Mouse (Mus musculus) testis, adult 2 months (tissue): ENCODE measurements around the gene Dusp16.

Source experiments
- CTCF ChIP-seq: fragments of 200-500 bp; IDR thresholded peaks from 2 replicates; pipeline ENCODE4 v1.5.1; 2012; ENCODE audit warnings: low read depth, mild to moderate bottlenecking, inconsistent platforms, low read length, moderate library complexity; ENCODE audit not compliant: control insufficient read depth, insufficient read depth, insufficient replicate concordance
- POLR2A ChIP-seq: fragments of 200-500 bp; IDR thresholded peaks from 2 replicates; pipeline ENCODE4 v1.6.1; 2012; ENCODE audit warnings: low read depth, mild to moderate bottlenecking, inconsistent platforms, low read length, moderate library complexity; ENCODE audit not compliant: control insufficient read depth

DNA sequence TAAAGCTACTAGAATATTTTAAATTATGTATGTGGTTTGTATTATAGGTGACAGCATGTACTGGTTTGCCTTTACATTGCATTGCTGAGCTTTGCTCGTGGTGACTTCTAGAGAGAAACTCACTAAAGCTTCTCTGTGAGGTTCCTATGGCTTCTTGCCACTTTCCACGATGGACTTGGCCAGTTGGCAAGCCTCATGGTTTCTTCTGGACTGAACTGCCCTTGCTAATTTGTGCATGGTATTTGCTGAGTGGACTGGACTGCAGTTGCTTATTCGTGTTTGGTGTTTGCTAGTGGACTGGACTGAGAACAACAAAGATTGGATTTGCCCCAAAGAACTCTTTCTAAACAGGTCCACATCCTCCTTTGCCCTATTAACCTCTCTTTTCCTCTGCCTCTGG lies 55.6 kb downstream of the Dusp16 start:
- TF ChIP-seq CTCF (no peak), POLR2A (no peak)
